Mouse (Mus musculus) thymus, adult 2 months (tissue): ENCODE measurements at regions not wholly inside any gene's neighbourhood (a gene's known extent, or its start where the extent isn't known, plus 50 kb on each side); places are given as distances from the start of the nearest gene placed in this dataset.

ENCODE experiments used
- DNase-seq: peaks from one replicate; pipeline ENCODE4 v3.0.0; 2021
- H3K27ac ChIP-seq: fragments of 200-500 bp; 2 replicates; pipeline ENCODE4 v1.5.1; 2012; ENCODE audit warnings: low read length, control low read depth; ENCODE audit not compliant: control insufficient read depth, insufficient read depth
- H3K27me3 ChIP-seq: fragments of 200-500 bp; 2 replicates; pipeline ENCODE4 v1.6.1; 2012; ENCODE audit warnings: mild to moderate bottlenecking, low read length, moderate library complexity, mixed read lengths; ENCODE audit not compliant: control insufficient read depth, insufficient read depth
- H3K36me3 ChIP-seq: fragments of 200-500 bp; 2 replicates; pipeline ENCODE4 v1.6.1; 2012; ENCODE audit warnings: mild to moderate bottlenecking, low read length, moderate library complexity; ENCODE audit not compliant: control insufficient read depth, insufficient read depth
- H3K4me1 ChIP-seq: fragments of 200-500 bp; replicated peaks from 2 replicates; pipeline ENCODE4 v1.6.1; 2012; ENCODE audit warnings: low read length; ENCODE audit not compliant: control insufficient read depth, insufficient read depth
- H3K4me3 ChIP-seq: fragments of 200-500 bp; 2 replicates; pipeline ENCODE4 v1.5.1; 2012; ENCODE audit warnings: mild to moderate bottlenecking, low read length, control low read depth, moderate library complexity; ENCODE audit not compliant: control insufficient read depth, insufficient read depth
- CTCF ChIP-seq: fragments of 200-500 bp; IDR thresholded peaks from 2 replicates; pipeline ENCODE4 v1.5.1; 2012; ENCODE audit warnings: mild to moderate bottlenecking, control low read depth, low read length, moderate library complexity, borderline replicate concordance; ENCODE audit not compliant: control insufficient read depth, poor library complexity, insufficient read depth; ENCODE audit errors: extremely low read depth
- POLR2A ChIP-seq: fragments of 200-500 bp; IDR thresholded peaks from 2 replicates; pipeline ENCODE4 v1.6.1; 2012; ENCODE audit warnings: mild to moderate bottlenecking, low read length, control low read depth, moderate library complexity; ENCODE audit not compliant: control insufficient read depth, poor library complexity, insufficient read depth; ENCODE audit errors: extremely low read depth
- WGBS: fragments of 180-500 bp; shearing (Covaris S2); methylation state at CpG from one replicate; pipeline ENCODE4 v1.1.7; 2018; 5-methylcytosine and 5-hydroxymethylcytosine counted together

- 96% methylated on average over 4 of the region's 4 CpGs for WGBS
- Histone ChIP-seq H3K27ac (no peak overlapping the region), H3K4me3 (no peak overlapping the region)
Observed at GRCm38 (mm10) chr14:25019306-25019905, 439.6 kb upstream of the Zmiz1 start.

GRCm38 (mm10) chr14:25022523-25023269 lies 436.3 kb upstream of the Zmiz1 start:
- Histone ChIP-seq H3K36me3 (no peaks in the 10 kb centered on the region), H3K4me1 (no peaks in the 10 kb centered on the region), H3K4me3 (no peak overlapping the region), H3K27ac (no peak overlapping the region), H3K27me3 (no peaks in the 10 kb centered on the region)
- TF ChIP-seq CTCF = no peak
- no peak for TF ChIP-seq POLR2A
- DNase-seq = no peak
- 95% methylated on average over 15 of the region's 15 CpGs for WGBS

More at GRCm38 (mm10) chr14:25019306-25019905, 439.6 kb upstream of the Zmiz1 start:
- Histone ChIP-seq H3K27me3 (no peaks in the 10 kb centered on the region), H3K36me3 (no peaks in the 10 kb centered on the region), H3K4me1 (no peaks in the 10 kb centered on the region)
- no peak for DNase-seq
- TF ChIP-seq POLR2A (no peak), CTCF (no peak)

- Histone ChIP-seq H3K27me3 (no peaks in the 10 kb centered on the region), H3K36me3 (no peaks in the 10 kb centered on the region), H3K27ac (no peak overlapping the region), H3K4me3 (no peak overlapping the region), H3K4me1 (no peaks in the 10 kb centered on the region)
- no peak for DNase-seq
- 88% methylated on average over 6 of the region's 6 CpGs for WGBS
- TF ChIP-seq POLR2A (no peak), CTCF (no peak)
Observed at GRCm38 (mm10) chr14:25023270-25023800, 435.6 kb upstream of the Zmiz1 start.

- Histone ChIP-seq H3K4me3 (no peak overlapping the region), H3K27me3 (no peaks in the 10 kb centered on the region), H3K36me3 (no peaks in the 10 kb centered on the region), H3K27ac (no peak overlapping the region), H3K4me1 (no peaks in the 10 kb centered on the region)
- TF ChIP-seq CTCF = no peak
- no peak for TF ChIP-seq POLR2A
- 94% methylated on average over 6 of the region's 6 CpGs for WGBS
- DNase-seq = no peak
Observed at GRCm38 (mm10) chr14:25025074-25025473, 433.9 kb upstream of the Zmiz1 start.

GRCm38 (mm10) chr14:25027076-25027475 lies 431.9 kb upstream of the Zmiz1 start:
- Histone ChIP-seq H3K27me3 (no peaks in the 10 kb centered on the region), H3K27ac (no peak overlapping the region), H3K4me3 (no peak overlapping the region), H3K4me1 (peaks cover under 1% of the 10 kb centered on the region; the same call in 1 of the 2 replicates), H3K36me3 (no peaks in the 10 kb centered on the region)
- 99% methylated on average over 3 of the region's 3 CpGs for WGBS
- no peak for DNase-seq
- TF ChIP-seq CTCF = no peak
- no peak for TF ChIP-seq POLR2A

- Histone ChIP-seq H3K27ac (no peak overlapping the region), H3K4me1 (peaks cover 7% of the 10 kb centered on the region), H3K27me3 (no peaks in the 10 kb centered on the region), H3K36me3 (no peaks in the 10 kb centered on the region), H3K4me3 (no peak overlapping the region)
- TF ChIP-seq CTCF = no peak
- no peak for TF ChIP-seq POLR2A
- WGBS = 92% methylated on average over 1 of the region's 1 CpGs
- no peak for DNase-seq
Observed at GRCm38 (mm10) chr14:25027842-25028241, 431.1 kb upstream of the Zmiz1 start.
